Mouse (Mus musculus) retina, adult 2 months (tissue): ENCODE results near the gene Atl1.

Experiments
- DNase-seq: peaks from one replicate; pipeline ENCODE4 v3.0.0-alpha.2; 2012; ENCODE audit warnings: low read depth, low spot score

The Atl1 gene

DNA sequence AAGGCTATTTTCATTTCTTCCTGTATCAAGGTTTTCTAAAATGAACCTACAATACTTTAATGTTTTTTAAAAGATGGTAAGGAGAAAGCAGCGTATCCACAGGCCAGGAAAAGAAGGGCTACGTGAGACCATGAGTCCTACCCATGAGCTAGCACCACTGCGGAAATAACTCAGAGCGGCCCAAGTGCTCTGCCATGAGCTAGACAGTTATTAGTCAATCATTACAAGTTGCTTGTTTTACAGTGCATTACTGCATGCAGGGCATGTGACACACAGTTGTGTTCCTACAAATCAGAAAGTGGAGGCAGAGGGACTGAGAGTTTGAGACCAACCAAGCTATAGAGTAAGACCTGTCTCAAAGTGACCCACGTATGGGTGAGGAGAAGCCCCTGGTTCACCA, 8.4 kb upstream of the Atl1 start:
- no peak for DNase-seq

DNA sequence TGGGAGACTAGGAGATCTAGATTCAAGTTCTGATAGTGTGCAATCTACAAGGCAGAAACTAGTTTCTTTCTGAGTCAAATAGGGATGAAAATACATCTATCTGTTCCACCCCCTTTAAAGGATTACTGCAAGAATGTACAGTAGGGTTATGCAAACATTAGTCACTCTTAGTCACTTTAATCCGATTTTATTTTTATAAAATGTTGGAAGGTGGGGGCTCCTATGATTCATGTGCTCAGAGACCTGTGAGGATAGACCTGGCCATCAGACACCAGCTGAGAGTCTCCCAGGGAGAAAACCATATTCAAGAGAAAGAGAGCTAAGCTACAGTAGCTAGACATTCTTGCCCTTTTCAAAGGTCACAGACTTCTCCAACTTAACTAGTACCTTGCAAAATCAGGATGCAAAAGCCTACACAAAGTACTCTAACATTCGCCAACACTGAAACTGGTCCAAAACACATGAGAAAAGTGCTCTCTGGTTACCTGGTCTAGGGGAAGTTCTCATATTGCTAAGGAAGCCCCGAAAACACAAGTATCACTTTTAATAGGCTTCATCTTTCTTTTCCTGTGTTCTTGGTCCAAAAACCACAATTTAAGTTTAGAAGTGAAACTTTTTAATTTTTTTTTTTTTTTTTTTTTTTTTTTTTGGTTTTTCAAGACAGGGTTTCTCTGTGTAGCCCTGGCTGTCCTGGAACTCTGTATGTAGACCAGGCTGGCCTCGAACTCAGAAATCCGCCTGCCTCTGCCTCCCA, 7.1 kb upstream of the Atl1 start:
- DNase-seq, result no peak

DNA sequence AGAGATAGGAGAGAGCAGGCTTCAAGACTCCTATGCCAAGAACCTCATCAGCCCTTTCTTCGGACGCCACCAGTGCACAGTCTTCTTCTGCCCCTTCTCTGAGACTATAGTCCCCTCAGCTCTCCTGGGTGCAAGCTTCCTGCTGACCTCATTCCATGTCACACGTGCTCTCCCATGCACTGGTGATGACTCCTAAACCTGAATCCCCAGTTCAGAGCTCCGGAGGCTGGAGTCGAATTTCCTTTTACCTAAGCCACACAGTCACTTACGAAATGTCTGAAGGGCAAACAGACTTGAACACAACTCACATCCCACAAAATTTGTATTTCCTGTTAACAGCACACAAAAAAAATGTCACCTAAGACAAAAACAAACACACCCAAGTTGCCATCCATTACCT, 4.6 kb upstream of the Atl1 start:
- no peak for DNase-seq

DNA sequence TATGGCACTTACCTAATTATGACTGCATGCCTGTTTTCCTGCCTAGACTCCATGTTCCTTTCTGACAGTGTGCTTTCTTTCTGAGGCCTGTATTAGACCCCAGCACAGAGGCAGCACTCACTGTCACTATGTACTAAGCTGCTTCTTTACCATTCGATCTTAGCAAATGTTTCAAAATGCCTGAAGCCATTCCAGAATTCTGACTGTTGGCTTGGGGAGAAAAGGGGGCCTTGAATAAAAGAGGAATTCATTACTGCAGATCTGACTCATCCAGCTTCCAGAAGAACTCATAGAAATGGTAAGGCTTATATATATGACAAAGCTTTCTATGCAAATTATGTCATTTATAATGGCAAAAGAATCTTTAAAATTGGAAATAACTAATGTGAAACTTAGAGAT, 4.1 kb upstream of the Atl1 start:
- DNase-seq, result no peak

DNA sequence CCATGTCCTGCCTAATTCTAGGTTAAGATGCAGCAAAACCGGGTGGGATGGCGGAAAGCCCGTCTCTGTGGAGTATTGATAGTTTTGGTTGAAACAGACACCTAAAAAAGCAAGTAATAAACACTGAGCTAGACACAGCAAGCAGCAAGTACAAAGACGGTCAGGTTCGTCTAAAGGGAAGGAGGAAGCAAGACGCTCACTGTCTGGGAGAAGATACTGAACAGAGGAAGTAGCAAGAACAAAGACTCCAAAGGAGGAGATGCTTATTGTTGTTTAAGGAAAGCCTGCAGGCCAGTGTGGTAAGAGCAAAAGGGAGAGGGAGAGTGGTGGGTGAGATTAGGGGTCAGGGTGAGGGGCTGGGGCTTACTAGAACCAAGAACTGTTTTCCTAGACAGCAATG, 2.4 kb upstream of the Atl1 start:
- no peak for DNase-seq

DNA sequence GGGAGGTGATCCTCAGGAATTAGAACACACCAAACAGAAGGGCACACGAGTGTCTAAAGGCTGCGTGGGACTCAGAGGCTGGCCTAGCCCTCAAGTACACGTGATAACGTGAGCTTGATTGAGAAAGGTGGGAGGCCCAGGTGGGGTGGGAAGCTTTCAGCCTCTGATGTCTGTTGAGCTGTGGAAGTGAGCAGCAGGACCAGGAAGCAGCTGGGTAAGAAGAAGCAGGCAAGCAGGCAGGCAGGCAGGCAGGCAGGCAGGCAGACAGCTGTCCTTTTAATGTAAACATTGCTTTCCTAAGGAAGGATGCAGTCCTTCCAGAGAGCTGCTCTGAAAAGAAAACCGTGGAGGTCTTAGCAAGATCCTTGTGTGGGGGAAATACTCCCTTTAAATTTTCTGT, 1.9 kb upstream of the Atl1 start:
- DNase-seq, result no peak

DNA sequence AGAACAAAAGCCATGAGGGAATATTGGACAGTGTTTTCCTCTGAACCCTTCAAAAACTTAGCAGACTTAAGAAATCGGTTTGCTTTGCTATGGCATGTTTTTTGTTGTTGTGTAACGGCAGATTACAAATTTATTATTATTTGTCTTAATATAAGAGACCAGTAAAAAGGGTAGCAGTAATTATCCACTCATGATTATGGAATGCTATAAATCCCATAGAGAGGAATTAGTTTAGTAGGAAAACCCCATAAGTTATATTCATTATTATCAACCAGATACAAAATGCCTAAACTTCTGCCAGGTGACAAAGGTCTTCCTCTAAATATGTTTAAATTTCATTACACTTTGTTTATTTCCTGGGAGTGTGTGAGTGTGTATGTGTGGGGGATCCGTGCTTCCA, 693 bp upstream of the Atl1 start:
- no peak for DNase-seq

DNA sequence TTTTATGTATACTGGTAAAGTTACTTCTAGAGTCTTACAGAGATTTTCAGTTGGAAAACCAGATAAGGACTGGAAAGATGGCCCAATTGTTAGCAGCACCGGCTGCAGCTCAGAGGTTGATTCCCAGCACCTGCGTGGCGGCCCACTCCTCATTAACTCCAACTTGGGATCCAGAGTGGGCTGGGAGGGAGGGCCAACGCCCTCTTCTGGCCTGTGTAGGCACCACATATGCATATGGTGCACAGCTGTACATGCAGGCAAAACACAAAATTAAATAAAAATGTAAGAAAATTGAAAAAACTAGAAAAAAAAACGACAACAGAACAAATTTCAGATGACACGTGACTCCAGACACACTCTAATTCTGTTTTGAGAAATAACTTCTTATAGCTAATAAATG, 1.5 kb downstream of the Atl1 start:
- DNase-seq, result no peak

DNA sequence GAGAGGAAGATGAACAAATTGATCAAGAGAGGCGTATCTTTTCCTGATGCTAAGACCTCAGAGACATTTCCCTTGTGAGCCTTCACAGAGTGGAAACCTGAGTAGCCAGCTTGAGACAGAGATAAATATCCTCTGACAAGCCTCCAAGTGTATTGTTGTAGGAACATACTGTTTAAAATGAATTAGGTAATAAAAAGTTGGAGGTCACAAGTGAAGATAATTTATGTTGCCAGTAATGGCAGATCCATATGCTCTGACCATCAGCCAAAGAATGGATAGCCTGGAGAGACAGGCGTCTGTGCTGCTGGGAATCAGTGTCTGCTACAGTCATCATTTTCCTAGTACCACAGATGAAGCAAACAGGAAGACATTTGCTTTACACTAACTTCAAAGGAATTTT, 2.6 kb downstream of the Atl1 start:
- no peak for DNase-seq

DNA sequence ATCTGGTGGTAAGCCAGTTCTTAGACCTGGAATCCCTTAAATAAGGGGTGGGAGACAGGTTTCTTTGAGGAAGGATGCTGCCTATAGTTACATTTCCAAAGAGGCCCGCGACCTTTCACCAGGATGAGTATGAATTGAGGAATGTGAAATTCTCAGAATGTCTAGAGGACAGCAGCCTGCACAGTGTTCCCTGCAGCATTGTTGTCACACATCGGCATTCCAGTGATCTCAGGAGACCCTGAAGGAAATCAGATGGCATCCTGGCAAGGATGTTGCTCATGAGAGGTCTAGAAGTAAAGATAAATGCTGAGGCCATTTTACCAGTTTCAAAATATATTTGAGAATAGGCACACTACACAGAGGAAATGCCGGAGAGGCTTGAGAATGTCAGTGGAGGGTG, 5.7 kb downstream of the Atl1 start:
- DNase-seq, result no peak

DNA sequence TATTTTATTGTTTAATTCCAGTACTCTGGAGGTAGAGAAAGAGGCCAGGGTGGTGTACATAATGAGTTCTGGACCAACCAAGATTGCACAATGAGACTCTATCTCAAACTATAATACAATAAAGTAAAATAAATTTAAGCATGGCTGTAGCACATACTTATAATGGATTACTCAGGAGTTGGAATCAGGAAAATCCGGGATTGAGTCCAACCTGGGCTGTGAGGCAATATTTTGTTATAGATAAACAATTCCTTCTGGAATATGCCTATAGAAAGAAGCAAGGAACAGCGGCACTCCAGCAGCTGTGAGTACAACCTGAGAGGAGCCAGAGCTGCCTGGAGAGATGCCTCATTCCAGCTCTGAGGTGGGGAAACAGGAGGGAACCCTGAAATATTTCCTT, 12.6 kb downstream of the Atl1 start:
- DNase-seq, result no peak

DNA sequence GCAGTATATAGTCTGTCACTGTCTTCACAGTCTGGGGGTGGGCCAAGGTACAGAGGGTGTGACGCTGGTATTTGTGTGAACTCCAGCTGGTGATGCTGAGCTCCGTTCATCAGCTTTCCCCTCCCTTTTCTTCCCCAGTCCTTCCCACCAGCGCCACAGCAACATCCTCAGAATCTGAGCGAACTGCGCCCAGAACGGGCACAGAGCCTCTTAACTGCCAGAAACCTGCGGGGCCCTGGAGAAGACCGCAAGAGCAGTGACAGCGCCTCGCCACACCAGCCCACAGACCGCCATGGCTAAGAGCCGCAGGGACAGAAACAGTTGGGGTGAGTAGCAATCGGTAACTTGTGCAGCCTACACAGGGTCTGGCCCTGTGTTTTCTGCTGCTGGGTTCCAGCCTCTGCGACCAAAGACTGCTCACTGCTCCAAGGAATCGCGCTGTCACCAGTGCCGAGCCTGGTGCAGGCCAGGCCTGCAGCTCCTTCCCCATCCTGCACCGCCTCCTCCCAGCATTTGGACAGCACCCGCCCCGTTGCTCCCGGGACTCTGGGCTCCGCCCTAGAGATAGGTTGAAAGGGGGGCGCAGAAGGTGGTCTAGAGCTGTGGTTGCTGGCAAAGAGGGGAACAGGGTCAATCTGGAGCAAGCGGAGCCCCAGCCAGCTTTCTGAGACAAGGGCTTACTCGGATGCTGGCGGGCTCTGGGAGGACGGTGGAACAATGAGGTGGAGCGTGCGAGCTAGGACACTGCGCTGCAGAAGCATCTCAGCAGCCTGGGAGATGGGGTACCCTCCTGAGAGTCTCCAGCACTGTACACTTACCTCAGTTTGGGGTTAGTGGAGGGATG, 15.5 kb downstream of the Atl1 start:
- no peak for DNase-seq

DNA sequence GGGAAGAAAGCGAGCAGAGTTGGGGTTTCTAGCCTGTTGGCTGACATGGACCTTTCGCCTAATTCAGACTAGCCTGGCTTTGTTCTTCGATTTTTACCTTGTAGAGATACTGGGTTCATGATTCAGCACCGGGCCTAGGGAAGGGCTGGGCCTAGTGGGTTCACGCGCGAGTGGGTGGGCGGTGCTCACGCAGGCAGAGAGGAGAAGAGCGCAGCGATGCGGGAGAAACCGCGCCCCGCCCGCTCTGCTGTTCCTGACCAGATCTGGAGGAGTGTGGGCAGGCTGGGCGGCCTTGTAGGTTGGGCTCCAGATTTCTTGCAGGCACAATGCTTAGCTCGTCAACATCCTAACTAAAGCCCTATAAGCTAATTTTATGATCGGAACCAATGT, 16.1 kb downstream of the Atl1 start:
- DNase-seq, result no peak

DNA sequence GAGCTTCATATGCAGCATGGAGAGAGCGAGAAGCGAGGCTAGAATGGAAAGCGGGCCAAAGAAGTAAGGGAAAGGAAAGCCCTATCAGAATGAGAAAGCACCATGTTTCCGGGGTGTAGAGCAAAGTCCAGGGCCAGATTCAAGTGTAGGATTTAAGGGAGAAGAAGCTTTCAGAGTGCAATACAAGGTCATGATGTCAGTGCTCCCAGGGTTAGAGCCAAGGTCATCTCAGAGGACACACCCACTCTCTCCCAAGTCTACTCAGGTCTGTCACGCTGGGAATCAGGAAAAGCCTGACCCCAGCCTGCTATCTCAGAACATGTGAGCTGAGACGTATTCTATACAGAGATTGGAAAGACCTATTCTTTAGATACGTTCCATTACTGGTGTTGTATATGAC, 19.5 kb downstream of the Atl1 start:
- no peak for DNase-seq

DNA sequence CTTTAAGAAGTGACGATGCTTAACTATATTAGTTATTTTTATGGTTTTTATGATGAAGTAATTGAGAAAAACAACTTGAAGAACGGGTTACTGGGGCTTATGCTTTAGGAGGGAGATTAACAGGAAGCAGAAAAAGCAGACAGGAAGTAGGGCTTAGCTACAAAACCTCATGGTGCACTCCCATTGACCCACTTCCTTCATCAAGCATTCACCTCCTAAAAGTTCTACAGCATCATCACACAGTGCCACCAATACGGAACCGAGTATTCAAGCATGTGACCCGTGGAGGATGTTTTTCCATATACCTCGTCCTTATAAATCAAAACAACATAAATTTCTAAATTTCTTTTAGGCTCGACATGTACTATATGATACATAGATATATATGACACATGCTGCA, 20.3 kb downstream of the Atl1 start:
- no peak for DNase-seq

DNA sequence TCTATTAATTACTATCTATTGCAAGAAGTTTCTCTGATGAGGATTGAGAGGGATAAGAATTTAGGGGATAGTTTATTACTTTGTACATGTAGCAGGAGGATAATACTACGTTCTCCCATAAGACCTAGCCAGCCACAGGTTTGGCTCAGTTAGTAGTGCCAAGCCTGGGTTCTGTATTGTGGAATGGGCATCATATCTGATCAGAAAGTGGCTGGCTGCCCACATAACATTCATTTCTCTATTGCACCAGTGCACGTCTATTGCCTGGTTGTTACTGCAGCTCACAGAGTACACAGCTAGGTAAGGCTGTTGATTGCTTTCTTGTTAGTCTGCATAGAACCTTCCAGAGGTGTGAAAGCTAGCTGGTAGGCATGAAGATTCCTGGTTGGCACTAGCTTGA, 25.5 kb downstream of the Atl1 start:
- no peak for DNase-seq

DNA sequence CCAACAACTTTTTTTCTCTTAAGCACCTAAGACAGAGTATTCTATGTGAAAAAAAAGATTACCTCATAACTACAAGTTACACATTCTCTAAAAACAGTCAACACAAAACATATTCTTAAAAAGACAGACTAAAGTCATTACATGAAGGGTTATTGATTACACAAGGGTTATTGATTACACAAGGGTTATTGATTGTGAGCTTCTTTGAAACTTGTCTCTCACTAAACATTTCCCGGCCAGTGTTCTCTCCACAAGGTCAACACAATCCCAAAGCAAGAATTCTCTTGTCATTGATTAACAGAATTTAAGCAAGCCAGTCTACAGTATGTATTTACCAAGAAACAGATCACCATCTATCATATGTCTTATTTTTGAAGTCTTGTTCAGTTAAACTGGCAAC, 29.7 kb downstream of the Atl1 start:
- DNase-seq, result no peak

DNA sequence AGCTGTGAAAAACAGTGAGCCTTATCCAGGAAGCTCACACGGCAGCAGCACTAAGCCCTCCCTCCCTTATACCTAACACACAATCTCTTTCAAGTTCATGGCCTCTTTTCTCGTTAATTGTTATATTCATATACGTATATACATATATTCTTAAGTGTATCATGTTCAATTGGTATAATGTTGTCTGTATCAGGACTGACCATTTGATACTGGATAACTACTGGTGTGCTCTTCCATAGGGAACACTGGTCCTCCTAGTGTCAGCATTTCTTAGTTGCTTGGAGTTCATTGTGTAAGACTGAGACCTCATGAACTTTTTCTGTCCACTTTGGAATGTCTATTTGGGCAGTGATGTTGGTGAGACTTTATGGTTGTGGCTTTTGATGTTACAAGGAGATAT, 30.7 kb downstream of the Atl1 start:
- DNase-seq, result no peak

DNA sequence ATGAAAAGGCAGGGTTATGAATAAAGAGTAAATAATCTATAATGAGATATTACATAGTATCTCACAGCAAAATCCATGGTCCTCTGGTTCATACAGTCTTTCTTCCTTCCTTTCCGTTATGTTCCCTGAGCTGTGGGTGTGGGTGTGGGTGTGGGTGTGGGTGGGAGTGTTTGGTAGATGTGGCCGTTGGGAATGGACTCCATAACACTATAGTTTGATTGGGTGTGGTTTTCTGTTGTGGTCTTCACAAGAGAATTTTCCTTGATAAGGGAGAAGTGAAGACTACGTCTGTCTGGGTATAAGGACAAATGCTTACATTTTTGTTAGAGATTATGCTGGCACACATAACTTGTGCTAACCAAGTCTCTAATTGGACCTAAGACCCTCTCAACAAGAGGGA, 31.2 kb downstream of the Atl1 start:
- DNase-seq, result no peak

DNA sequence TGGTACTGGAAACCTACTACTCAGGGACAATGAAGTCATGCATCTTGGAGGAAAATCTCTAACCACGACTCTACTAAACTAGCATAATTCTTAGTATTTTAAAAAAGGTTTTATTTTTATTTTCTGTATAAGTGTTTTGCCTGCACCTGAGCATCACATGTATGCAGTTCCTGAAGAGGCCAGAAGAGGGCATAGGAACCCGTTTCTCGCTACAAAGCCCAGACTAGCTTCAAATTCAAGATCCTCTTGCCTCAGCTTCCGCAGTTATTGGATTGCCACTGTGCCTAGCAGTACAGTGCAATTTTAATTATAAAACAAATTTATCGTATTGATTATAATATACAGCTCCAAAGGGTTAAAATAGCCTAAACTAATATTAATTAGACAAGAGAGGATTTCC, 31.6 kb downstream of the Atl1 start:
- DNase-seq, result no peak

DNA sequence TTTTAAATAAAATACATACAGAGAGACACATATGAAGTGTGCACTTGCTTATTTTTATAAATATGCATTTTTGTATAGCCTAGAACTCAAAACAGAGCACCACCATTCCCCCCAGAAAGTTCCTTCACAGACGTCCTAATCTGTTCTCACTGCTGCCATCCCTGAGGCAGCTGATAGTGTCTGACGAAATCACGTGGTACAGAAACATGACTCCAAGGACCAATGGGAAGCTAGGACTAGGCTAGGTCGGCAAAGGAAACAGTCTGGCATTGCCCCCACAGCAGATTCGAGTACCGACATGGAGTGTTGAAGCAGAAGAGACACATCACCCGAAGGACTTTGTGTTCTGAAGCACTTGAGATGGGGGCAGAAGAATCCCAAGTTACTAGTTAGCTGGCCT, 34.3 kb downstream of the Atl1 start:
- no peak for DNase-seq

DNA sequence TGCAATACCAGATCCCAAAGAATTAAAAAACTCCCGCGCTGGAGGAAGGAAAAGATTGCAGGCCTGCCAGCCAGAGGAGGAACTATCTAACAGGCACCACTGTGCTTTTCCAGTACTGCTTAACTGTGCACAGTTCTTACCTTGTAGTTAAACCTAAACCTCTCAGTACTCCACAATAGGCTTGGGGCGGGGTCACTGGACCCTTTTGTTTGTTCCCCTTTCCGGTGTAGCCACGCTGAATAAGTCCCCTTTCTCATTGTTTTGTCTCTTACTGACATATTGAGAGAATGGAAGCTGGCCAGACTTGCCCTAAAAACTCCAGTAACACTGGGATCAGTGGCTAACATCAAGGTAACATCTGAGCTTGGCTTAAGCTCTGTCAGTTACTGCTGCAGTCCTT, 45.3 kb downstream of the Atl1 start:
- no peak for DNase-seq

DNA sequence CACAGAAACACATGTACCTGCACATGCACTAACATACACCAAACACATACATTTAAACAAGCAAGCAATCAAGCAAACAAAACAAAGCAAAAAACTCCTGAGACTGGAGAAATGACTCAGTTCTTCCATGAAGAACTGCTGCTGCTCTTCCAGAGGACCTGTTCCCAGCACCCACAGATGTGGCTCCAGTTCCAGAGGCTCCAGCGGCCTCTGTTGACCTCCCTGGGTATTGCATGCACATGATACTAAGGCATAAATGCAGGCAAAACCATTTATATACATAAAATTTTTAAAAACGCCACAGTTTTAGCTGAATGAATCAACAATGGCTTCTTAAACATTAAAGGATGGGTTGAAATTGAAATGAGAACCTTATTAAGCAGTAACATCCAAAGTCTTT, 46.9 kb downstream of the Atl1 start:
- DNase-seq, result no peak
